Mouse (Mus musculus): ENCODE results near the gene Tnnc2.
A peak's percentile ranks its signal among the peaks of the same experiment; 100 is the strongest.

The Tnnc2 gene

GRCm38 (mm10) chr2:164794293-164794692, 14.5 kb upstream of the Tnnc2 start:
- peak; percentile 92 for DNase-seq

GRCm38 (mm10) chr2:164793772-164794171, 14.0 kb upstream of the Tnnc2 start:
- DNase-seq = no peak

- DNase-seq = peak; percentile 78
These were observed 13.5 kb upstream of the Tnnc2 start for GRCm38 (mm10) chr2:164793236-164793635.

GRCm38 (mm10) chr2:164792400-164793190, 12.8 kb upstream of the Tnnc2 start:
- no peak for DNase-seq

GRCm38 (mm10) chr2:164791841-164792261, 12.1 kb upstream of the Tnnc2 start:
- DNase-seq = no peak

- peak; percentile 62 for DNase-seq
These were observed 10.7 kb upstream of the Tnnc2 start for GRCm38 (mm10) chr2:164790451-164790850.

- DNase-seq = no peak
These were observed 8.6 kb upstream of the Tnnc2 start for GRCm38 (mm10) chr2:164788411-164788810.

- no peak for DNase-seq
These were observed 8.0 kb upstream of the Tnnc2 start for GRCm38 (mm10) chr2:164787779-164788178.

GRCm38 (mm10) chr2:164787032-164787431, 7.3 kb upstream of the Tnnc2 start:
- no peak for DNase-seq

GRCm38 (mm10) chr2:164786388-164786885, 6.7 kb upstream of the Tnnc2 start:
- peak; percentile 64 for DNase-seq

GRCm38 (mm10) chr2:164785481-164786387, 6.0 kb upstream of the Tnnc2 start, which contains the start of gene Snx21:
TSS of gene Snx21 (plus strand) at chr2:164785823.
- DNase-seq = peak; percentile 92

- DNase-seq = no peak
These were observed 5.2 kb upstream of the Tnnc2 start for GRCm38 (mm10) chr2:164784869-164785420.

GRCm38 (mm10) chr2:164783926-164784581, 4.3 kb upstream of the Tnnc2 start:
- no peak for DNase-seq

- DNase-seq = no peak
These were observed 2.1 kb upstream of the Tnnc2 start for GRCm38 (mm10) chr2:164781876-164782275.

- DNase-seq = no peak
These were observed 958 bp downstream of the Tnnc2 start for GRCm38 (mm10) chr2:164778809-164779208.

GRCm38 (mm10) chr2:164778015-164778287, 1.8 kb downstream of the Tnnc2 start:
- no peak for DNase-seq

GRCm38 (mm10) chr2:164777246-164778014, 2.3 kb downstream of the Tnnc2 start:
- DNase-seq = no peak

- no peak for DNase-seq
These were observed 3.0 kb downstream of the Tnnc2 start for GRCm38 (mm10) chr2:164776801-164777200.

- DNase-seq = no peak
These were observed 3.6 kb downstream of the Tnnc2 start for GRCm38 (mm10) chr2:164776130-164776529.

- DNase-seq = no peak
These were observed 5.8 kb downstream of the Tnnc2 start for GRCm38 (mm10) chr2:164773989-164774364.

- DNase-seq = no peak
These were observed 6.4 kb downstream of the Tnnc2 start for GRCm38 (mm10) chr2:164773229-164773988.

All from lung, postnatal 10 days (tissue).